Mouse (Mus musculus): ENCODE measurements at regions not wholly inside any gene's neighbourhood (a gene's known extent, or its start where the extent isn't known, plus 50 kb on each side); places are given as distances from the start of the nearest gene placed in this dataset.

GRCm38 (mm10) chr15:31841519-31841918 is 239.9 kb downstream of the Fam173b start:
- DNase-seq (ENCODE audit: low read depth, low spot score) = no peak

GRCm38 (mm10) chr15:31854764-31855163 is 253.1 kb downstream of the Fam173b start:
- no peak for DNase-seq (ENCODE audit: low read depth, low spot score)

GRCm38 (mm10) chr15:31855188-31855587 is 253.5 kb downstream of the Fam173b start:
- DNase-seq (ENCODE audit: low read depth, low spot score) = no peak

GRCm38 (mm10) chr15:31869100-31869499 is 267.4 kb downstream of the Fam173b start:
- DNase-seq (ENCODE audit: low read depth, low spot score) = no peak

- no peak for DNase-seq (ENCODE audit: low read depth, low spot score)
These were observed 268.2 kb downstream of the Fam173b start for GRCm38 (mm10) chr15:31869673-31870417.

- no peak for DNase-seq (ENCODE audit: low read depth, low spot score)
These were observed 273.8 kb downstream of the Fam173b start for GRCm38 (mm10) chr15:31875436-31875835.

GRCm38 (mm10) chr15:31880479-31880878 is 278.8 kb downstream of the Fam173b start:
- DNase-seq (ENCODE audit: low read depth, low spot score) = no peak

- DNase-seq (ENCODE audit: low read depth, low spot score) = no peak
These were observed 280.7 kb downstream of the Fam173b start for GRCm38 (mm10) chr15:31882331-31882730.

GRCm38 (mm10) chr15:31883516-31883915 is 281.9 kb downstream of the Fam173b start:
- no peak for DNase-seq (ENCODE audit: low read depth, low spot score)

- DNase-seq (ENCODE audit: low read depth, low spot score) = no peak
These were observed 278.0 kb upstream of the Tas2r119 start for GRCm38 (mm10) chr15:31898904-31899650.

- DNase-seq (ENCODE audit: low read depth, low spot score) = no peak
These were observed 276.8 kb upstream of the Tas2r119 start for GRCm38 (mm10) chr15:31900325-31900724.

GRCm38 (mm10) chr15:31908432-31908831 is 268.7 kb upstream of the Tas2r119 start:
- no peak for DNase-seq (ENCODE audit: low read depth, low spot score)

- DNase-seq (ENCODE audit: low read depth, low spot score) = no peak
These were observed 265.1 kb upstream of the Tas2r119 start for GRCm38 (mm10) chr15:31911978-31912377.

GRCm38 (mm10) chr15:31921485-31921884 is 255.6 kb upstream of the Tas2r119 start:
- DNase-seq (ENCODE audit: low read depth, low spot score) = no peak

- DNase-seq (ENCODE audit: low read depth, low spot score) = no peak
These were observed 216.8 kb upstream of the Tas2r119 start for GRCm38 (mm10) chr15:31960301-31960700.

GRCm38 (mm10) chr15:31961963-31962362 is 215.1 kb upstream of the Tas2r119 start:
- no peak for DNase-seq (ENCODE audit: low read depth, low spot score)

- DNase-seq (ENCODE audit: low read depth, low spot score) = no peak
These were observed 212.2 kb upstream of the Tas2r119 start for GRCm38 (mm10) chr15:31964911-31965310.

GRCm38 (mm10) chr15:31965542-31965941 is 211.5 kb upstream of the Tas2r119 start:
- DNase-seq (ENCODE audit: low read depth, low spot score) = no peak

GRCm38 (mm10) chr15:31972891-31973290 is 204.2 kb upstream of the Tas2r119 start:
- no peak for DNase-seq (ENCODE audit: low read depth, low spot score)

GRCm38 (mm10) chr15:31973889-31974288 is 203.2 kb upstream of the Tas2r119 start:
- no peak for DNase-seq (ENCODE audit: low read depth, low spot score)

- DNase-seq (ENCODE audit: low read depth, low spot score) = no peak
These were observed 200.6 kb upstream of the Tas2r119 start for GRCm38 (mm10) chr15:31976461-31976860.

GRCm38 (mm10) chr15:31977563-31977962 is 199.5 kb upstream of the Tas2r119 start:
- no peak for DNase-seq (ENCODE audit: low read depth, low spot score)

GRCm38 (mm10) chr15:31979961-31980360 is 197.1 kb upstream of the Tas2r119 start:
- DNase-seq (ENCODE audit: low read depth, low spot score) = no peak

Measured in 3T3-L1 (cell line).